Mouse (Mus musculus) MEL (cell line): Measurements from ENCODE around the gene Mta1. TPM values are rescaled to one million over a fixed set of nuclear protein-coding genes. Genes with fewer than 3 reads are reported as not detected.
A peak's percentile ranks its signal among the peaks of the same experiment; 100 is the strongest.

Experiments
- DNase-seq: peaks from one replicate; pipeline ENCODE4 v3.0.0; 2011; ENCODE audit warnings: low read depth, low spot score
- H3K27ac ChIP-seq: 2 replicates; pipeline ENCODE4 v1.5.1; 2012; ENCODE audit warnings: low read depth, mild to moderate bottlenecking, control low read depth, low read length, moderate library complexity; ENCODE audit not compliant: control insufficient read depth
- H3K27me3 ChIP-seq, 2 experiments: fragments of 150-350 bp in 1 of 2; sonication (generic) in 1 of 2; 2 replicates each; pipeline ENCODE4 v1.6.1; 2012; ENCODE audit warnings: low read length in 2 of 2, mild to moderate bottlenecking in 2 of 2, improper control_type of control experiment in 1 of 2, moderate library complexity in 1 of 2; ENCODE audit not compliant: insufficient read depth in 2 of 2, control insufficient read depth in 1 of 2
- H3K36me3 ChIP-seq, 2 experiments: 2 replicates each; pipeline ENCODE4 v1.6.1; 2012 to 2014; ENCODE audit warnings: low read length in 2 of 2, improper control_type of control experiment in 1 of 2, inconsistent platforms in 1 of 2, mild to moderate bottlenecking in 1 of 2; ENCODE audit not compliant: insufficient read depth in 2 of 2, control insufficient read depth in 1 of 2
- H3K4me1 ChIP-seq, 2 experiments: fragments of 150-350 bp in 1 of 2; sonication (generic) in 1 of 2; 2 replicates each; pipeline ENCODE4 v1.6.1; 2012; ENCODE audit warnings: low read length in 2 of 2, improper control_type of control experiment in 1 of 2, mild to moderate bottlenecking in 1 of 2; ENCODE audit not compliant: insufficient read depth in 2 of 2, control insufficient read depth in 1 of 2
- H3K4me3 ChIP-seq, 2 experiments: fragments of 150-350 bp in 1 of 2; sonication (generic) in 1 of 2; 2 replicates each; pipeline ENCODE4 v1.5.1; 2012; ENCODE audit warnings: low read depth in 2 of 2, low read length in 2 of 2, mild to moderate bottlenecking in 2 of 2, moderate library complexity in 2 of 2, control low read depth in 1 of 2, improper control_type of control experiment in 1 of 2; ENCODE audit not compliant: control insufficient read depth in 1 of 2, insufficient read depth in 1 of 2
- H3K79me2 ChIP-seq: 2 replicates; pipeline ENCODE4 v1.6.1; 2012; ENCODE audit warnings: mild to moderate bottlenecking, low read length, moderate library complexity; ENCODE audit not compliant: control insufficient read depth, poor library complexity, insufficient read depth
- H3K9ac ChIP-seq: 2 replicates; pipeline ENCODE4 v1.6.1; 2012; ENCODE audit warnings: low read depth, mild to moderate bottlenecking, control low read depth, low read length, moderate library complexity; ENCODE audit not compliant: control insufficient read depth, poor library complexity, severe bottlenecking
- H3K9me3 ChIP-seq: fragments of 150-350 bp; sonication (generic); replicated peaks from 2 replicates; pipeline ENCODE4 v1.6.1; 2012; ENCODE audit warnings: mild to moderate bottlenecking, low read length, improper control_type of control experiment, moderate library complexity; ENCODE audit not compliant: insufficient read depth
- GATA1 ChIP-seq: IDR thresholded peaks from 2 replicates; pipeline ENCODE4 v1.6.1; 2011; ENCODE audit warnings: low read depth, low read length, improper control_type of control experiment
- MEF2A ChIP-seq: IDR thresholded peaks from 2 replicates; pipeline ENCODE4 v1.6.1; 2014; ENCODE audit warnings: low read depth, mild to moderate bottlenecking, inconsistent platforms, low read length, improper control_type of control experiment; ENCODE audit not compliant: poor library complexity, insufficient replicate concordance, severe bottlenecking; ENCODE audit errors: extremely low read depth
- MXI1 ChIP-seq: IDR thresholded peaks from 2 replicates; pipeline ENCODE4 v1.6.1; 2011; ENCODE audit warnings: mild to moderate bottlenecking, low read depth, low read length, improper control_type of control experiment
- TCF12 ChIP-seq: IDR thresholded peaks from 2 replicates; pipeline ENCODE4 v1.6.1; 2014; ENCODE audit warnings: low read depth, mild to moderate bottlenecking, inconsistent platforms, low read length, improper control_type of control experiment, moderate library complexity
- USF2 ChIP-seq, 2 experiments: IDR thresholded peaks; 2 replicates each; pipeline ENCODE4 v1.6.1; 2011 to 2012; ENCODE audit warnings: improper control_type of control experiment in 2 of 2, low read length in 2 of 2, borderline replicate concordance in 1 of 2, inconsistent platforms in 1 of 2, low read depth in 1 of 2, mild to moderate bottlenecking in 1 of 2; ENCODE audit not compliant: insufficient read depth in 1 of 2
- polyA plus RNA-seq, 2 experiments: library from polyadenylated mRNA; stranded (reverse) in 1 of 2; unstranded in 1 of 2; fragments of >175 nt in 1 of 2; fragments of >200 nt in 1 of 2; gene quantifications; 2 replicates each; pipeline versions ENCODE4 v1.2.1 to v1.2.4; 2012; ENCODE audit warnings: low replicate concordance in 2 of 2, low read depth in 1 of 2; ENCODE audit not compliant: insufficient read length in 2 of 2, insufficient read depth in 1 of 2, missing spikeins in 1 of 2
- total RNA-seq: library from RNA; depleted of rRNA; stranded (reverse); fragments of 300-350 nt; gene quantifications from 2 replicates; pipeline ENCODE4 v1.2.3, GENCODE M21; 2012; rRNA removed

Gene Mta1
- total and polyA plus RNA-seq, 3 experiments: 69.0 to 410 (median 99.5) TPM

DNA sequence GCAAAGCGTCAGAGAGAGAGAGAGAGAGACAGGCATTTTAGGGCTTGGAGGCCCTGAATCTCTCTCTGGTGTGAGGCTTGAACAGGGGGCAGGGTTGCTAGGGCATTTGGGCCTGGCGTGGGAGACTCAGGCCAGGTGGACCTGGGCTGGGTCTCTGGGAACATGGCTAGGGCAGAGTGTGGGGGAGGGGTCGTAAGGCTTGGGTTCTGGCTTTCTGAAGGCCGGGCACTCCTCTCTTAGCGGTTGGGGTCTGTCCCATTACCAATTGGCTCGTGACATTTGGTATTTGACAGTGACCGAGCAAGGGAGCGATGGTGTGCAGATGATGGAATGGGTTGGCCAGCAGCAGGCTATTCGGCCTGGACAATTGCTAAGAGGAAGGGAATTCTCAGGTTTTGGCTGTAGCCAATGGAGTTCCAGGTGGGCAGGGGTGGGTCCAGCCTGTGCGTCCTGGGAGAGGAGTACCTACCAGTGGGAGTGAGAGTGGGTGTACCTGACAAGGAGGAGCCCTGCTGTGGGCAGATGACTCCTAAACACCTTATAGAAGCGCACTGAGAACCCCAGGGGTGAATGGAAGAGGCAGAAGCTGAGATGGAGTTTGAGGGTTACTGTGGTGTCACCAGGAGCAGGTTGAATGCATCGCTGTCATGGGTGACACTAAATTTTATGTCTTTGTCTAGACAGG, 88.4 kb downstream of the Mta1 start:
- Histone ChIP-seq H3K27me3 (peaks cover 8 to 10% of the 10 kb centered on the region in 2 experiments), H3K4me1 (peaks cover 0 to 5% of the 10 kb centered on the region in 2 experiments; a peak in 2 of 4 replicates), H3K4me3 (peak overlapping the region; percentile 49 to 71), H3K79me2 (no peaks in the 10 kb centered on the region; the same call in 1 of the 2 replicates), H3K27ac (no peak overlapping the region), H3K36me3 (peaks cover 0 to 3% of the 10 kb centered on the region in 2 experiments; a peak in 1 of 4 replicates), H3K9ac (peak overlapping the region; percentile 70), H3K9me3 (no peaks in the 10 kb centered on the region)
- TF ChIP-seq TCF12: no peak
- TF ChIP-seq GATA1: no peak
- no peak for TF ChIP-seq USF2 (IDR thresholded peaks at IDR 0.05; ENCODE audit: borderline replicate concordance in 1 of 2, insufficient read depth in 1 of 2, low read depth in 1 of 2, low read length in 2 of 2)
- no peak for TF ChIP-seq MXI1
- no peak for TF ChIP-seq MEF2A
- no peak for DNase-seq

Other genes with a start within 250 kb of the Mta1 start
- 6.5 and 6.8 TPM in 2 replicates for gene Gpr132, start 230.1 kb upstream of the Mta1 start, total RNA-seq
- 1 to 10 TPM in 1 of 2 experiments, not detected in 1; 5.4 TPM for gene Gpr132, start 230.1 kb upstream of the Mta1 start, polyA plus RNA-seq
- gene Jag2, start 168.5 kb upstream of the Mta1 start, total RNA-seq: 0.75 and 1.0 TPM in 2 replicates
- 1 to 10 TPM in 1 of 2 experiments, not detected in 1; 3.9 TPM for gene Jag2, start 168.5 kb upstream of the Mta1 start, polyA plus RNA-seq
- 19.0 and 20.1 TPM in 2 replicates for gene Nudt14, start 156.2 kb upstream of the Mta1 start, total RNA-seq
- 10 to 100 TPM in 1 of 2 experiments, not detected in 1; 61.0 TPM for gene Nudt14, start 156.2 kb upstream of the Mta1 start, polyA plus RNA-seq
- gene Btbd6, start 121.8 kb upstream of the Mta1 start, total RNA-seq: 0.88 and 1.8 TPM in 2 replicates
- gene Btbd6, start 121.8 kb upstream of the Mta1 start, polyA plus RNA-seq: 1 to 10 TPM in 1 of 2 experiments, not detected in 1; 3.0 TPM
- 90.6 and 105 TPM in 2 replicates for gene Brf1, start 97.6 kb upstream of the Mta1 start, total RNA-seq
- 100 to 1,000 TPM in 1 of 2 experiments, not detected in 1; 159 TPM for gene Brf1, start 97.6 kb upstream of the Mta1 start, polyA plus RNA-seq
- 27.7 and 29.8 TPM in 2 replicates for gene Pacs2, start 83.8 kb upstream of the Mta1 start, total RNA-seq
- gene Pacs2, start 83.8 kb upstream of the Mta1 start, polyA plus RNA-seq: 10 to 100 TPM; 62.5 to 69.7 TPM
- 0.59 and 0.65 TPM in 2 replicates for gene Tex22, start 23.8 kb upstream of the Mta1 start, total RNA-seq
- gene Tex22, start 23.8 kb upstream of the Mta1 start, polyA plus RNA-seq: under 1 TPM in 1 of 2 experiments, not detected in 1; 0.43 TPM
- gene Crip2, start 42.0 kb downstream of the Mta1 start, total RNA-seq: 65.2 and 67.8 TPM in 2 replicates
- 100 to 1,000 TPM in 1 of 2 experiments, not detected in 1; 261 TPM for gene Crip2, start 42.0 kb downstream of the Mta1 start, polyA plus RNA-seq
- 419 and 438 TPM in 2 replicates for gene Crip1, start 48.0 kb downstream of the Mta1 start, total RNA-seq
- 100 to 1,000 TPM in 1 of 2 experiments, not detected in 1; 282 TPM for gene Crip1, start 48.0 kb downstream of the Mta1 start, polyA plus RNA-seq
- gene Tedc1, start 58.1 kb downstream of the Mta1 start, total RNA-seq: 40.6 and 50.7 TPM in 2 replicates
- 10 to 100 TPM in 1 of 2 experiments, not detected in 1; 74.7 TPM for gene Tedc1, start 58.1 kb downstream of the Mta1 start, polyA plus RNA-seq
- gene Tmem121, start 87.7 kb downstream of the Mta1 start, total RNA-seq: 14.4 and 17.0 TPM in 2 replicates
- 10 to 100 TPM in 1 of 2 experiments, not detected in 1; 35.2 TPM for gene Tmem121, start 87.7 kb downstream of the Mta1 start, polyA plus RNA-seq